Mouse (Mus musculus) heart, postnatal 0 days (tissue): ENCODE data around the gene Inppl1.

Source experiments
- CTCF ChIP-seq: IDR thresholded peaks from 2 replicates; pipeline ENCODE4 v1.5.1; 2016; ENCODE audit warnings: antibody characterized with exemption, control low read depth, low read depth
- EP300 ChIP-seq: IDR thresholded peaks from 2 replicates; pipeline ENCODE4 v1.6.1; 2016; ENCODE audit warnings: antibody characterized with exemption, low read depth

DNA sequence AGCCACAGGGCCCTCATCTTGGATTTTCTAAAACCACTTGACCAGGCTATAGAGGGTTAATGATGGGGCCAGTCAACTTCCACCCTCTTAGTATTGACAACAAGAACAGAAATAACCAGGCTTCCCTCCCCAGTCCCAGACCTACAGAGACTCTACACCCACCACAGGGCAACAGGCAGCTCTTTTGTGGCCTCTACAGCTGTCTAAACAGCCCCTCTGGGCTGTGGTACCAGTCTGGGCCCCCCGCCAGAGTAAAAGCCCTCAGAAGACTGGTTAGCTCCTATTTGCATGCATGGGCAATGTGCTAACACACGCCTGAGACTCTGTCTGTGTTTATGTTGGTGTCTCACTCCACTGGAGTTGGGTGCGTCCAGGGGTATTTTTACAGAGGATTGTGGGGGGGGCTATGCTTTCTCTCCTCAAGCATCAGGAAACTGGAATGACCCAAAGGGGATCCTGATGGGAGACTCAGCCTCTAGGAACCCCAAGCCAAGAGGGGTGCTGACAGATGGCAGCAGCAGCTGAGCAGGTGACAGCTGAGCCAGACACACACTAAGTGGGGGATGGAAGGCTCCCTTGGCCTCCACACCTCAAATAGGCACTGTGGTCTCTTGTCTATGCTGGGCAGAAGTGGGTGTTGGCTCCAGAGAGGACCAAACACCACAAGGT is 4.0 kb downstream of the Inppl1 start:
- no peak for TF ChIP-seq CTCF
- no peak for TF ChIP-seq EP300
